Mouse (Mus musculus) liver, embryonic 16.5 days (tissue): ENCODE measurements at regions not wholly inside any gene's neighbourhood (a gene's known extent, or its start where the extent isn't known, plus 50 kb on each side); places are given as distances from the start of the nearest gene placed in this dataset.

Source experiments
- ATAC-seq: fragments of 200-750 bp; cut with Nextera tagmentation; 2 replicates; pipeline ENCODE4 v1.8.0; 2017; ENCODE audit warnings: low read depth, mild to moderate bottlenecking, moderate number of reproducible peaks, moderate library complexity
- H3K27ac ChIP-seq: fragments of 300-500 bp; sonication (generic); 2 replicates; pipeline ENCODE4 v1.5.1; 2014; ENCODE audit warnings: mild to moderate bottlenecking, low read length
- H3K27me3 ChIP-seq: fragments of 300-500 bp; sonication (generic); 2 replicates; pipeline ENCODE4 v1.6.1; 2014; ENCODE audit warnings: low read depth, low read length, mixed read lengths; ENCODE audit not compliant: control insufficient read depth, insufficient read depth
- H3K36me3 ChIP-seq: fragments of 300-500 bp; sonication (generic); 2 replicates; pipeline ENCODE4 v1.6.1; 2014; ENCODE audit warnings: mild to moderate bottlenecking; ENCODE audit not compliant: control insufficient read depth, insufficient read depth
- H3K4me1 ChIP-seq: fragments of 300-500 bp; sonication (generic); 2 replicates; pipeline ENCODE4 v1.6.1; 2014; ENCODE audit warnings: low read depth, low read length, mixed read lengths; ENCODE audit not compliant: control insufficient read depth
- H3K4me2 ChIP-seq: fragments of 300-500 bp; sonication (generic); 2 replicates; pipeline ENCODE4 v1.6.1; 2014; ENCODE audit warnings: low read depth, low read length, mixed read lengths
- H3K4me3 ChIP-seq: fragments of 300-500 bp; sonication (generic); 2 replicates; pipeline ENCODE4 v1.5.1; 2014; ENCODE audit warnings: low read depth, mild to moderate bottlenecking, low read length
- H3K9ac ChIP-seq: fragments of 300-500 bp; sonication (generic); 2 replicates; pipeline ENCODE4 v1.6.1; 2014; ENCODE audit warnings: low read depth, low read length
- H3K9me3 ChIP-seq: fragments of 300-500 bp; sonication (generic); replicated peaks from 2 replicates; pipeline ENCODE4 v1.6.1; 2016; ENCODE audit warnings: low read length; ENCODE audit not compliant: control insufficient read depth
- WGBS: fragments of 180-500 bp; shearing (Covaris S2); extraction: QIAGEN DNeasy Blood & Tissue Kit; methylation state at CpG from one replicate; pipeline ENCODE4 v1.1.7; 2014; ENCODE audit not compliant: insufficient replicate concordance; 5-methylcytosine and 5-hydroxymethylcytosine counted together

DNA sequence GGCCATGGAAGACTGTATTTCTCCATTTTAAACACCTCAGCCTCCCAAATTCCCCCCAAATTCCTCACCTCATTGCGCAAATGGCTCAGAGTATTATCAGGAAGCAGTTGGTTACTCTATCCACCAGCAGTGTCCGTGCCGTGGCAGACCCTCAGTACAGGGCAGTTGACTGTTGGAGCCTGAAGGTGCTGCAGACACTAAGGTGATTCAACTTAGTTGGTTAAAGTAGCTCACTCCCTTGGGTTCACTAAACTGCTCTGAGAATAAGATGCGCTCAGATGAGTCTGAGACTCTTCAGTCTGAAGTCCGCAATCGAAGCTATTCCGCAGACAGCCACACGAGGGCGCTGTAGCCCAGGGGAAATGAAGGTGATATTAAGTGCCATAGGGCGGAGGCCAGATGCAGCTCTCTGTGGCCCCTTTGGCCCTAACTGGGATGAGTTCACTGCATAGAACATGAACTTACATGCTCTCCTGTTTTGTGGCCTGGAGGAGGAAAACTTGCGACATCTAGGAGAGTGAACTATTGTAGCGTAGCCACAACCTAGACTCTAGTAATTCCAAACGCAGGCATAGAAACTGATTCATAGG is 62.9 kb downstream of the Amer3 start:
- Histone ChIP-seq H3K4me1 (no peaks in the 10 kb centered on the region), H3K4me2 (no peak overlapping the region), H3K27me3 (no peaks in the 10 kb centered on the region), H3K36me3 (no peaks in the 10 kb centered on the region), H3K9me3 (no peaks in the 10 kb centered on the region), H3K4me3 (no peak overlapping the region), H3K9ac (no peak overlapping the region), H3K27ac (no peak overlapping the region)
- 30% methylated on average over 13 of the region's 13 CpGs for WGBS
- no peak for ATAC-seq

DNA sequence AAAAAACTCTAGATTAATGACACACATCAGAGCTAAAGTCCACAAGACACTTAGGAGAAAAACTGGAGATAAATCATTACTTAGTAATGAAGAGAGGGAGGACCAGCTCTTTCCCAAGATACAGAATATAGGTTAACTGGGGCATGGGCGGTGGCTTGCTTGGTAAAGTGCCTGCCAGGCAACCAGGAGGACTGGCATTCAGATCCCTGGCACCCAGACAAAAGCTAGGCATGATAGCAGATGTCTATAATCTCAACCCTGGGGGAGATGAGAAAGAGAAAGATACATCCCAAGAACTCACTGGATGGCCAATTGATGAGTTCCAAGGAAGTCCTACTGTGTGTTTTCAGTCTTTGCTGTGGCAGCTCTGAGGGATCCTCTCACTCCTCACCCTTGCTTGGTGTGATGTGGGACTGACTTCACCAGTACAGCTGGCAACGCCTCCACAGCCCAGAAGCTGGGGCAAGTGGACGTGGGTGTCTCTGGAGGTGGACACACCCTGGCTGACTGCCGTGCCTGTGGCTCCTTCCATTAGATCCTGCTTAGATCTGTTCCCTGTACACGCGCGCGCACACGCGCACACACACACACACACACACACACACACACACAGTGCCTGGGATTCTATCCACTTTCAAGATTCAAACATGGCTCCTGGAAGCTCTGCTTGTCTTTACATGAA is 74.6 kb downstream of the Amer3 start:
- Histone ChIP-seq H3K4me2 (no peak overlapping the region), H3K9ac (no peak overlapping the region), H3K27me3 (no peaks in the 10 kb centered on the region), H3K27ac (no peak overlapping the region), H3K36me3 (no peaks in the 10 kb centered on the region), H3K4me3 (no peak overlapping the region), H3K4me1 (no peaks in the 10 kb centered on the region), H3K9me3 (no peaks in the 10 kb centered on the region)
- 74% methylated on average over 10 of the region's 10 CpGs for WGBS
- no peak for ATAC-seq

DNA sequence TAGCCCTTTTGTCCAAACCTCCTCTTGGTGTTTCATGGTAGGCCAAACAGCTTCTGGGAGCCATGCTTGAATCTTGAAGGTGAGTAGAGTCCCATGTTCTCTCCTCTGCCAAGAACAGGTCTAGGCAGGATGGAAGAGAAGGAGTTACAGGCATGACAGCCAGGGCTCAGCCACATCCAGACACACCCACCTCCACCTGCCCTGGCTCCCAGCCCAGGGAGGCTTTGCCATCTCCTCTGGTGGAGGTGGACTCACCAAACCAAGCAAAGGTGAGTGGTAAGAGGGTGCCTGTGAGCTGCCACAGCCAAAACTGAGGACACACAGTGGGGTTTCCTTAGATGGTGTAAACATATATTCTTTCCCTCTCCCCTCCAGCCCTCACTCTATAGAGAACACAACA is 78.0 kb downstream of the Amer3 start:
- H3K9ac ChIP-seq: no peak overlapping the region
- ATAC-seq: no peak
- no peaks in the 10 kb centered on the region for H3K36me3 ChIP-seq
- H3K9me3 ChIP-seq: no peaks in the 10 kb centered on the region
- no peak overlapping the region for H3K4me2 ChIP-seq
- no peaks in the 10 kb centered on the region for H3K27me3 ChIP-seq
- no peak overlapping the region for H3K27ac ChIP-seq
- H3K4me1 ChIP-seq: no peaks in the 10 kb centered on the region
- no peak overlapping the region for H3K4me3 ChIP-seq

DNA sequence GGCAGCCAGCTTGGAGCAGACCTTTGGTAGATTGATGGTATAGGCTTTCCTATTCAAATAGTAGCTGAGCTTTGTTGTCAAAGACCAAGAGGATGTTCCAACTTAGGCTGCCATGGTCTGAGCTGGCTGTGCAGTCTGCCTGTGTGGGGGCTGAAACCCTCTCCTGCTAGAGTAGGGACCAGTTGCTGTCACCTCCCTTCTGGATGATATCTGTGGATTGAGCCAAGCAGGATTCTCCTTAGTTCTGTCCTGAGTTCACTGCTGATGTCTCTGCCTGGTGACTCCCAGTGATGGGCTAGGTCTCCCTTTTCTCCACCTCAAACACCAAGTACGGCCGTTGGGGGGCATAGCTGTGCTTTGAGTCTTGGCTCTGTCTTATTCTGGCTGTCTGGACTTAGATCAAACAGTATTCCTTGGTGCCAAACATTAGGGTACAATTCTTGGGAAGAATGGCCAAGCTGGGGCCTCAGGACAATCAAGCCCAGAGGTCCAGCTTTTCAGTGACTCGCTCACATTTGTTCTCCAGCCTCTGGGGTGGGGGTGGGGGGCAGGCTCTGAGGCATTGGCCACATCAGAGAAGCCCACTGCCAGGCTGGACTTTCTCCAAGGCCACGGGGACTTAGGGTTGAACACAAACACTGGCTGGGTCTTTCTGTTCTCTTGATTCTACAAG is 84.6 kb downstream of the Amer3 start:
- Histone ChIP-seq H3K4me2 (no peak overlapping the region), H3K4me1 (no peaks in the 10 kb centered on the region), H3K4me3 (no peak overlapping the region), H3K9ac (no peak overlapping the region), H3K27ac (no peak overlapping the region), H3K27me3 (no peaks in the 10 kb centered on the region), H3K9me3 (no peaks in the 10 kb centered on the region), H3K36me3 (no peaks in the 10 kb centered on the region)
- ATAC-seq: no peak
- WGBS: 44% methylated on average over 4 of the region's 4 CpGs

DNA sequence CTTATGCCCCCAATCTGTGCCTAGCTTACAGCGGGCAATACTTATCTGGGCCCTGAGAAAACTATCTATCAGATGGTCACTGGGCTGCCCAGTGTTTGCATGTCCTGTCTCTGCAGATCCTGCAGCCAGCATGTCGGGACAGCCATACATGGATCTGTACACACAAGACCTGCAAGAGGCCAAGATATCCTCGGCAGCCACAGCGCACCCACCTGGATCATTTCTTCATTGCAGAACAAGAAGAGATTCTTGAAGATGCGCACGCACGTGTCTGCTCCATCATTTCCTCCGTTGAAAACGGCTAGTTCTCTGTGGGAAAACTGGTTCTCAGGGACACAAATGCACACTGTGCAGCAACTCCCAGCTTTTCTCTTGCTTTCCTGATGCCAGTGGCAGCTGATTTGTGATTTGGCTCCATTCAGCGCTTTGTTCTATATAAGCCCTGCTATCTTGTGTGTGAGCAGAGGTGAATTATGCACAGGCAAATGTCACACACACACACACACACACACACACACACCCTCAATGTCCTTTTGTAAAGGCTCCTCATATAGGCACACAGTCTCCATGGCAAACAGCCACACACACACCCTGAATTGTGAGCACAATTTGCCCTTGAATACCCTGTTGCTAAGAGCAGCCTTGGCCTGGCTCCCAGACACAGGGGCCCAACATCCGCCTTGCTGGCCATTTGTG is 85.5 kb downstream of the Amer3 start:
- ATAC-seq: no peak

DNA sequence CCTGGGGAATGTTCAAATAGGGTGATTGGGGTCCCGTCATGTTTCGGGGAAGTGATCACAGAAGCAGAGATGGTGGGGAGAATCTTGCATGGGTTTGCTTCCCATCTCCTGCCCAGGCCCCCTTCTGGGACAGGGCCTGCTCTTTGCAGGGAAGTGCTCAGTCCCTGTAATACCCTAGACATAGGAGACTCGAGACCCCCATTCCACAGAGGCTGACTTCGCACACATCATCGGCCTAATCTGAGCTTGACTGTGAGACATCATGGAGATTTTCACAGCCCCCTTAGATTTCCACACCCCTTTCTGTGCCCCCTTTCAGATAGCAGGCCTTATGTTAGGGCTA is 86.0 kb downstream of the Amer3 start:
- Histone ChIP-seq H3K9me3 (no peaks in the 10 kb centered on the region), H3K4me3 (no peak overlapping the region), H3K4me1 (no peaks in the 10 kb centered on the region), H3K27ac (no peak overlapping the region), H3K27me3 (no peaks in the 10 kb centered on the region), H3K4me2 (no peak overlapping the region), H3K36me3 (no peaks in the 10 kb centered on the region), H3K9ac (no peak overlapping the region)
- no peak for ATAC-seq
- WGBS: 74% methylated on average over 5 of the region's 5 CpGs

More for the DNA sequence above, 85.5 kb downstream of the Amer3 start:
- Histone ChIP-seq H3K27ac (no peak overlapping the region), H3K4me2 (no peak overlapping the region), H3K9me3 (no peaks in the 10 kb centered on the region), H3K36me3 (no peaks in the 10 kb centered on the region), H3K27me3 (no peaks in the 10 kb centered on the region), H3K9ac (no peak overlapping the region), H3K4me3 (no peak overlapping the region), H3K4me1 (no peaks in the 10 kb centered on the region)
- WGBS: 72% methylated on average over 11 of the region's 11 CpGs

DNA sequence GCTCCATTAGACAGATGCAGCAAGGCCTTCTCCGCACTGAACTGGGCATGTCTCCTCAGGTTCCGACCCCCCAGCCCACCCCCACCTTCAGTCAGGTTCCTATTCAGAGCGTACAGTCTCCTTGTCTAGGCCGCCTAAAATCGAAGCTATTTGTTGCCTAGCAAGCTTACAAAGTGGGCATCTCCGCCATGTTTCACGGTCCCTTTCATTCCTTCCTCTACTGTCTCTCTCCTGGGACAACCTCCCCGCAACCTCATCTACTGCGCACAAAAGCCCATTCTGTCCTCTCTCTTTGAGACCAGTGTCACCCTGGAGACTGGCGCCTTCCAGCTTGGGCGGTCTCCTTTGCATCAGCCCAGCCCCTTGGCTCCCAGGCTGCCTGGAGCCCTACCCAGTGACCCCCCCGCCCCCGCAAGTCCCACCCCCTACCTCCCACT is 86.8 kb downstream of the Amer3 start:
- Histone ChIP-seq H3K27me3 (no peaks in the 10 kb centered on the region), H3K4me1 (no peaks in the 10 kb centered on the region), H3K36me3 (no peaks in the 10 kb centered on the region), H3K4me2 (no peak overlapping the region), H3K4me3 (no peak overlapping the region), H3K9me3 (no peaks in the 10 kb centered on the region), H3K9ac (no peak overlapping the region), H3K27ac (no peak overlapping the region)
- 76% methylated on average over 13 of the region's 13 CpGs for WGBS
- no peak for ATAC-seq

DNA sequence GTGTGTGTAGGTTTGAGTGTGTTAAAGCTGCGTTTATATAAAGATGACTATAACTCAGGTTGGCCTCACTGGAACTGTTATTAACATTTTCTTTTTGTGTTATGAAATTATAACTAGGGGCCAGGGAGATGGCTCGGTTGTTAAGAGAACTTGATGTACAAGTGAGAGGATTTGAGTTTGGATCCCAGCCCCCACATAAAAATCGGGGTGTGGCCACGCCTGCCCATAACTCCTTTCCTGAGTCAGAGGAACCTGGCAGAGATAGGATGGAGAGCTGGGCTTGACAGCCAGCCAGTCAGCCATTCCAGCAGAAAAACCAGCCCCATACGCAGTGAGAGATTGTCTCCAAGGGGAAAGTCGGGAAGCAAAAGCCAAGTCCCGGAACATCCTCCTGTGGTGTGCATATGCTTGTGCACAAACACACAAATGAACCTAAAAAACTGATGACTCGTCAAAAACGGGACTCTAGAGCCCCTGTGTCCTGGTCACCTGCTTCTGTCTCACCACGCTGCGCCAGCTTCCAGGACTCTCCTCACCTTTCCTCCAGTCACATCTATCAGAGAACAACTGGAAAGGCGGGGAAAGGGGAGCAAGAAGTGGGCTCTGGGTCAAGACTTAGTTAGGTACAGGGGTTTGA is 97.8 kb downstream of the Amer3 start:
- no peak overlapping the region for H3K4me2 ChIP-seq
- no peak overlapping the region for H3K4me3 ChIP-seq
- no peaks in the 10 kb centered on the region for H3K9me3 ChIP-seq
- H3K27me3 ChIP-seq: peaks cover 16% of the 10 kb centered on the region
- no peaks in the 10 kb centered on the region for H3K36me3 ChIP-seq
- 30% methylated on average over 12 of the region's 12 CpGs for WGBS
- no peaks in the 10 kb centered on the region; the same call in 1 of the 2 replicates for H3K4me1 ChIP-seq
- no peak for ATAC-seq
- no peak overlapping the region for H3K27ac ChIP-seq
- H3K9ac ChIP-seq: no peak overlapping the region
